Mouse (Mus musculus) layer of hippocampus, adult 9-10 months (tissue): ENCODE results near the gene Vgll4.

ENCODE experiments used
- DNase-seq: peaks from one replicate; pipeline ENCODE4 v3.0.0; 2022; ENCODE audit warnings: low spot score

The Vgll4 gene

DNA sequence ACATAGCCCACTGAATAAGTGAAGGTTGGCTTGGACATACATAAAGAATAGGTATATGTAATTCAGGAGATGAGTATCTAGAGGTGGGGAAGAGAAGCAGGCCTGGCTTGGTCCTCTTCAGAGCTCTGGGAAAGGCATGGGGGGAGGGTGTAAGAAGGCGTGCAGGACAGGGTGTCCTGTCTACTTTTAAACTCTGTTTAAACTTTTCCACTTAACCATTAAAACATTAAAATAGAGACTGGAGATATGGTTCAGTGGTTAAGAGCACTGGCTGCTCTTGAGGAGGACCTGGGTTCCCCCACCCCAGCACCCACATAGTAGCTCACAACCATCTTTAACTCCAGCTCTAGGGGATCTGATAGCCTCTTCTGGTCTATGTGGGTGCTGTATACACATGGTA is 3.2 kb upstream of the Vgll4 start:
- no peak for DNase-seq

DNA sequence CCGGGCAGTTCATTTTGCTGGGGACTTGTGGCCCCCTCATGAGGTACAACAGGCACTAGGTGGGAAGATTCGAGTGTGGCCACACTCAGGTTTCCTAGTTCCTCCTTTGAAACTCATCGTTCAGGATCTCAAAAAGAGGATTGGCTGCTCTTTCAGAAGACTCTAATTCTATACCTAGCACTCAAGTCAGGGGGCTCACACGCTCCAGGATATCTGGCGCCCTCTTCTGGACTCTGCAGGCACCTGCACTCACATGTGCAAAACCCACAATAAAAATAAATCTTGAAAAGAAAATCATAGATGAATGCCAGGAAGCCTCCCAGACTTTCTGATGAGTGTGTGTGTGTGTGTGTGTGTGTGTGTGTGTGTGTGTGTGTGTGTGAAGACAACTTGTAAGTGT is 1.1 kb upstream of the Vgll4 start:
- no peak for DNase-seq

GRCm38 (mm10) chr6:114970386-114970785 is 592 bp upstream of the Vgll4 start:
- DNase-seq, result no peak

- peak; percentile 61 for DNase-seq
Observed at GRCm38 (mm10) chr6:114968361-114969212, 1.2 kb downstream of the Vgll4 start.

GRCm38 (mm10) chr6:114967623-114968022 is 2.2 kb downstream of the Vgll4 start:
- no peak for DNase-seq

- DNase-seq, result no peak
Observed at GRCm38 (mm10) chr6:114966396-114967154, 3.2 kb downstream of the Vgll4 start.

DNA sequence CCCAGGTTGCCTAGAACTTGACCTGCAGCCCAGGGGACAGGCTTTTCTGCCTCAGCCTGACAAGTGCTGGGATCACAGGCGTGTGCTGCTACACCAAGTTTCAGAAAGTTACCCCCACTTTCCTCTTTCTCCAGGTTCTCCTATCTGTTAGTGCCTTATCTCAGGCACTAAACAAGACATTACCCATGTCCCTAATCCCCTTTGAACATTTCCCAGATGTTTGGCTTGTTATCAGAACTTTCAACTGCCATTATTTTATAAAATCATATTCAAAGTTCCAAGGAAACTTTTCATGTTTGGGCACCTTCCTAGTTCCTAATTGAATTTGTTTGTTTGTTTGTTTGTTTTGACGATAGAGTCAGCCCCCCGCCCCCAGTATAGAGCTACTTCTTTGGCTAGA is 4.0 kb downstream of the Vgll4 start:
- DNase-seq, result no peak

GRCm38 (mm10) chr6:114965396-114965795 is 4.4 kb downstream of the Vgll4 start:
- no peak for DNase-seq

- no peak for DNase-seq
Observed at GRCm38 (mm10) chr6:114964235-114964634, 5.6 kb downstream of the Vgll4 start.

- DNase-seq, result no peak
Observed at GRCm38 (mm10) chr6:114963636-114964035, 6.2 kb downstream of the Vgll4 start.

DNA sequence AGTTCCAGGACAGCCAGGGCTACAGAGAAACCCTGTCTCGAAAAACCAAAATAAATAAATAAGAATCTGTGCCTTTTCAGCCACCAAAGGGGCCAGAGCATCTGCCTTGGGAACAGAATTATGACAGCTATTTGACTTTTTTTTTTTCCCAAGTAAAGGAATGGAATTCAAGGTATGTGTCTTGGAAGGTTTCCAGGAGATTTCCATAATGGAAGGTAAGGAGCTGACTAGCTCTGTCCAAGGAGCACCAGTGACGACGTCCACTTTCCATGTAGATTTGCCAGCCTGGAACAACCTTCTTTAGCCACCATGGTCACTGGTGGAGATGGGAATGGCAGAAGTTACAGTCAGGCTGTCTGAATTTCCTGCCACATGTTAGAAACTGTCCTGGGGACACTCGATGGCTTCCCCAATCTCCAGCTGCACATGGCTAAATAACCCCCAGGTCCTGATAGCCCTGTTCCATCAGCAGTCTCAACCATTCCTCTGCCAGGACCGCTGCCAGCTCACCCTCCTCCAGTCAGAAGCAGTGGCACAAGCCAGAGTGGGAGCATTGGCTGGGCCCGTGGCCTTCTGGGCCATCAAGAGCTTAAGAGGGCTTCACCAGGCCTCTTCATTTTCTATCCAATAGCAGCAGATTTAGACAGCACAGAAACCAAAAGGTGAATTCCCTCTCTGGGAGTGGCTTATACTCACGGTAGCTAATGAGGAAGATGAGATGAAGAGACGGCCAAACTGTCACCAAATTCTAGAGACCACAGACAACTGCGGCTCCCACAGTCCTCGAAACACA is 8.3 kb downstream of the Vgll4 start:
- no peak for DNase-seq

DNA sequence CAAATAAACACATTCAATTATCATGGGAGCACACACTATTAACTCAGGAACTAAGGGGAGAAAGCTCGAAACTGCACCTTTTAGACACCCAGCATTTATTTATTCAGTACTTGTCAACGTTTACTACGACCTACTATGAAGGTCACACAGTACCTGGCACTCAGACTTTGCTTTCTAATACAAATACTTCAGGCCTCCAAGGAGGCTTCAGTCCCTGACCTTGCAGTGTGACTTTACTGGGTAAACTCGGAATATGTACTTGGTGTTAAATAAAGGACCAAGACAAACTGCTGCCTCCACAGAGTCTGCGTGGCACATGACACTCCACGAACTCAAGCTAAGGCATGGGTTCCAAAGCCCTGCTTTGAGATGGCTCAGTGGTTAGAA is 10.8 kb downstream of the Vgll4 start:
- DNase-seq, result no peak

- no peak for DNase-seq
Observed at GRCm38 (mm10) chr6:114958249-114959011, 11.4 kb downstream of the Vgll4 start.

GRCm38 (mm10) chr6:114957756-114958155 is 12.0 kb downstream of the Vgll4 start:
- DNase-seq, result no peak

GRCm38 (mm10) chr6:114954496-114954895 is 15.3 kb downstream of the Vgll4 start:
- DNase-seq, result no peak

DNA sequence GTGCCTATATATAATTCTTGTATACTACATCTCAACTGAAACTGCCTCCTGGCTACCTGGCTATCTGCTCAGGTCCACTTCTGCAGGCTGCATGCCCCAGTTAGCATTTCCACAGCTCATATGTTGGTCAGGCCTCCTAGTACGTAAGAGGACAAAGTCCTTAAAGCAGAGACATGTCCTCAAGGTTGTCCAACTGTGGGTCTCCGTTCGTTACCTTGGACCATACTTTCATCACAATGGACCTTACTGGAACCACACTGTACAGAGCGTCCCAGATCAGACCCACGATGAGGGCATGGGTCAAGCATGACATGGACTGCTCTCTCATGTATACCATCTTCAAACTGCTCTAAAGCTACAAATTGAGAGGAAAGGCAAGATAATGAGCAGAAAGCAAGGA is 16.2 kb downstream of the Vgll4 start:
- no peak for DNase-seq

DNA sequence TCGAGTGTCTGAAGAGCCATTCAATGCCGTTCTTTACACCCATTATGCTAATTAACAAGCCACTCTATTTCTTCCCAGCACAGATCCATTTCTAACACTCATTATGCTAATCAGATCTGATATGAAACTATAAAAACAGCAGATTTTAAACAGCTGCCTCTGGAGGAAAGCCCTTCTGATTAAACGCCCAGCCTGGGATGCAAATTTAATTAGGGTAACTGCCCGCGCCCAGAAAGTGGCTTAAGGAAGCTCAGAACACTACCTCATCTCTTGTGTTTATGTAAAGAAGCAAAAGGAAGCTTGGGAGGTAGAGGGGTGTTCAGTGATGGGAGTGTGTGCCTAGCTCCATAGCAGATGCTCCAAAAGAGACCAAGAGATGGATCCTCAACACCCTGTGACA is 17.4 kb downstream of the Vgll4 start:
- no peak for DNase-seq

GRCm38 (mm10) chr6:114944456-114945438 is 25.0 kb downstream of the Vgll4 start:
- DNase-seq, result no peak

GRCm38 (mm10) chr6:114941201-114941849 is 28.5 kb downstream of the Vgll4 start:
- no peak for DNase-seq

DNA sequence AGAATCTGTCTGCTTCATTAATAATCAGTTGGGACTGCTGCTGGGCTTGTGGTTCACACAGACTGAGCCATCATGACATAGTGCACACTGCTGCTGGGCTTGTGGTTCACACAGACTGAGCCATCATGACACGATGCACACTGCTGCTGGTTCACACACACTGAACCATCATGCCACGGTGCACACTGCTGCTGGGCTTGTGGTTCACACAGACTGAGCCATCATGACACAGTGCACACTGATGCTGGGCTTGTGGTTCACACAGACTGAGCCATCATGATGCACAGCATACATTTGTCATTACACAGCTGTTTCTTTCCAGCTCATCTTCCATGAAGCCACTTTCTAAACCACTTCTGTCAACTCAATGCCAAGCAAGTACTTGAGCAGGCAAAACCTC is 30.1 kb downstream of the Vgll4 start:
- no peak for DNase-seq
